Mouse (Mus musculus): ENCODE measurements at regions not wholly inside any gene's neighbourhood (a gene's known extent, or its start where the extent isn't known, plus 50 kb on each side); places are given as distances from the start of the nearest gene placed in this dataset.

- no peak for TF ChIP-seq POLR2A (IDR thresholded peaks at IDR 0.05; ENCODE audit: insufficient read depth, low read depth, low read length)
- no peak for TF ChIP-seq CTCF (IDR thresholded peaks at IDR 0.05; ENCODE audit: insufficient read depth, low read depth, low read length)
Measured at GRCm38 (mm10) chr1:76530342-76530741, 984.3 kb downstream of the Slc4a3 start.

Measured in olfactory bulb, adult 2 months (tissue).